Mouse (Mus musculus) cerebellum, adult 18-20 months (tissue): ENCODE measurements at regions not wholly inside any gene's neighbourhood (a gene's known extent, or its start where the extent isn't known, plus 50 kb on each side); places are given as distances from the start of the nearest gene placed in this dataset.
A peak's percentile ranks its signal among the peaks of the same experiment; 100 is the strongest.

Source experiments
- DNase-seq, 2 experiments: peaks; one replicate each; pipeline ENCODE4 v3.0.0; 2021

- DNase-seq, result peak; percentile 11 to 22
Observed at GRCm38 (mm10) chr1:101272365-101272764, 1499.8 kb downstream of the Cntnap5b start.

- no peak for DNase-seq
Observed at GRCm38 (mm10) chr1:101273633-101274032, 1501.1 kb downstream of the Cntnap5b start.

GRCm38 (mm10) chr1:101285416-101285815 lies 1512.9 kb downstream of the Cntnap5b start:
- no peak for DNase-seq
